Mouse (Mus musculus): ENCODE results near the gene Guca2b. TPM values are rescaled to one million over a fixed set of nuclear protein-coding genes. Genes with fewer than 3 reads are reported as not detected.

The Guca2b gene
- total and polyA plus RNA-seq, 3 experiments = 1.1 to 2.3 TPM; not detected in 1

- no peaks in the 10 kb centered on the region for H3K79me2 ChIP-seq (replicated peaks; ENCODE audit: control insufficient read depth, extremely low read depth, insufficient read depth, poor library complexity, severe bottlenecking)
- in situ Hi-C loops (cut with MboI; ENCODE audit: low pct_ligation_motif_present, low pct_unique_long_range_greater_than_20kb, low sequenced_read_pairs) = loop anchor here (5.0 to 25.0 kb wide), 4 partner anchors 37 to 407 kb away; partner anchors contain the start of genes Cldn19, Ppcs and Zmynd12
- no peaks in the 10 kb centered on the region for H3K36me3 ChIP-seq (replicated peaks in 1 of 2; ENCODE audit: control insufficient read depth in 1 of 2, insufficient read depth in 1 of 2, low read length in 1 of 2)
- peak overlapping the region in 1 of 3 experiments; percentile 12 for H3K4me3 ChIP-seq (replicated peaks in 1 of 3; ENCODE audit: low read depth in 2 of 3, low read length in 2 of 3, poor library complexity in 1 of 3)
- no peaks in the 10 kb centered on the region for H3K27me3 ChIP-seq (replicated peaks)
- peak overlapping the region; percentile 82 for H3K4me2 ChIP-seq (ENCODE audit: insufficient read depth, low read depth, poor library complexity, severe bottlenecking)
- H3K9me3 ChIP-seq (replicated peaks; ENCODE audit: low read length) = no peaks in the 10 kb centered on the region
- peaks cover 31 to 73% of the 10 kb centered on the region in 2 experiments for H3K4me1 ChIP-seq (ENCODE audit: control insufficient read depth in 1 of 2, insufficient read depth in 2 of 2)
- H3K9ac ChIP-seq (ENCODE audit: insufficient read depth, low read depth) = peak overlapping the region; percentile 24
- peak; percentile 87 for DNase-seq (ENCODE audit: extremely low read depth)
- dilution Hi-C loops (cut with MboI; ENCODE audit: extremely low pct_ligation_motif_present, extremely low pct_unique_long_range_greater_than_20kb, low sequenced_read_pairs) = no loop called here
- peak overlapping the region; percentile 87 for H3K27ac ChIP-seq (ENCODE audit: insufficient read depth, low read depth)
- no peak for TF ChIP-seq E2F4 (IDR thresholded peaks at IDR 0.05; ENCODE audit: insufficient replicate concordance, low read depth, low read length)
- 0 out of 2 replicates have a peak, but pooled peaks have one; percentile 26 for TF ChIP-seq HCFC1 (IDR thresholded peaks at IDR 0.05; ENCODE audit: low read depth, low read length)
- no peak for TF ChIP-seq RAD21 (IDR thresholded peaks at IDR 0.05; ENCODE audit: low read depth, low read length)
- TF ChIP-seq MYC (IDR thresholded peaks at IDR 0.05; ENCODE audit: low read depth, low read length) = no peak
- TF ChIP-seq CHD2 (IDR thresholded peaks at IDR 0.05; ENCODE audit: low read length) = peak; percentile 65
- peak; percentile 39 for TF ChIP-seq POLR2A (IDR thresholded peaks at IDR 0.05; ENCODE audit: low read depth, low read length)
- TF ChIP-seq JUN (IDR thresholded peaks at IDR 0.05; ENCODE audit: insufficient read depth, low read depth, low read length) = no peak
- peak; percentile 27; the same call in 1 of the 2 replicates for TF ChIP-seq NRF1 (IDR thresholded peaks at IDR 0.05; ENCODE audit: low read depth, low read length)
- TF ChIP-seq MAFK (IDR thresholded peaks at IDR 0.05; ENCODE audit: insufficient replicate concordance, low read length) = peak; percentile 90
- TF ChIP-seq JUND (conservative IDR thresholded peaks at IDR 0.05; ENCODE audit: low read depth, low read length) = 0 out of 2 replicates have a peak, but pooled peaks have one; percentile 15
- no peak for TF ChIP-seq USF1 (IDR thresholded peaks at IDR 0.05; ENCODE audit: low read depth, low read length)
- no peak for TF ChIP-seq ZKSCAN1 (IDR thresholded peaks at IDR 0.05; ENCODE audit: borderline replicate concordance, low read depth, low read length)
- TF ChIP-seq KAT2A (IDR thresholded peaks at IDR 0.05; ENCODE audit: insufficient replicate concordance, low read length) = 0 out of 2 replicates have a peak, but pooled peaks have one; percentile 39
- peak; percentile 62; the same call in 1 of the 2 replicates for TF ChIP-seq MAZ (IDR thresholded peaks at IDR 0.05; ENCODE audit: low read depth, low read length)
- TF ChIP-seq PAX5 (IDR thresholded peaks at IDR 0.05; ENCODE audit: low read length) = no peak
- TF ChIP-seq ZNF384 (IDR thresholded peaks at IDR 0.05; ENCODE audit: low read depth, low read length) = no peak
- TF ChIP-seq ELF1 (IDR thresholded peaks at IDR 0.05; ENCODE audit: low read depth, low read length) = peak; percentile 62; the same call in 1 of the 2 replicates
- peak; percentile 88 for TF ChIP-seq SIN3A (IDR thresholded peaks at IDR 0.05; ENCODE audit: low read length)
- peak; percentile 74 for TF ChIP-seq EP300 (IDR thresholded peaks at IDR 0.05; ENCODE audit: low read length)
- peak; percentile 88 for TF ChIP-seq TCF12 (IDR thresholded peaks at IDR 0.05; ENCODE audit: low read depth, low read length)
- TF ChIP-seq MAX (IDR thresholded peaks at IDR 0.05; ENCODE audit: low read length) = peak; percentile 39; the same call in 1 of the 2 replicates
- 0 out of 2 replicates have a peak, but pooled peaks have one; percentile 65 for TF ChIP-seq RCOR1 (conservative IDR thresholded peaks at IDR 0.05; ENCODE audit: low read depth, low read length)
- TF ChIP-seq USF2 (conservative IDR thresholded peaks at IDR 0.05; ENCODE audit: low read depth, low read length) = no peak
- 0 out of 2 replicates have a peak, but pooled peaks have one; percentile 68 for TF ChIP-seq CHD1 (IDR thresholded peaks at IDR 0.05; ENCODE audit: low read depth, low read length)
- peak; percentile 40; the same call in 1 of the 2 replicates for TF ChIP-seq MXI1 (IDR thresholded peaks at IDR 0.05; ENCODE audit: low read depth, low read length)
- peak; percentile 59 for TF ChIP-seq MEF2A (IDR thresholded peaks at IDR 0.05; ENCODE audit: borderline replicate concordance, low read depth, low read length)
- TF ChIP-seq ZC3H11A (IDR thresholded peaks at IDR 0.05; ENCODE audit: low read depth, low read length) = no peak
- no peak for TF ChIP-seq UBTF (IDR thresholded peaks at IDR 0.05; ENCODE audit: low read depth, low read length)
- peak; percentile 76 for TF ChIP-seq ETS1 (conservative IDR thresholded peaks at IDR 0.05; ENCODE audit: low read depth, low read length)
- 0 out of 2 replicates have a peak, but pooled peaks have one; percentile 44 for TF ChIP-seq NELFE (IDR thresholded peaks at IDR 0.05; ENCODE audit: low read depth, low read length)
- TF ChIP-seq BHLHE40 (IDR thresholded peaks at IDR 0.05; ENCODE audit: low read depth, low read length) = peak; percentile 53; the same call in 1 of the 2 replicates
- peak; percentile 2; the same call in 1 of the 2 replicates for TF ChIP-seq SMC3 (IDR thresholded peaks at IDR 0.05; ENCODE audit: low read depth, low read length)
- TF ChIP-seq CTCF (conservative IDR thresholded peaks at IDR 0.05 in 1 of 2, IDR thresholded peaks at IDR 0.05 in 1 of 2; ENCODE audit: low read depth in 2 of 2, low read length in 2 of 2) = no peak
- 0 out of 2 replicates have a peak, but pooled peaks have one; percentile 37 for TF ChIP-seq TBP (conservative IDR thresholded peaks at IDR 0.05; ENCODE audit: low read depth, low read length)
- TF ChIP-seq GABPA (IDR thresholded peaks at IDR 0.05; ENCODE audit: insufficient replicate concordance, low read depth, low read length) = no peak
- TF ChIP-seq POLR2AphosphoS2 (IDR thresholded peaks at IDR 0.05; ENCODE audit: low read depth, low read length) = no peak
- TF ChIP-seq IRF4 (IDR thresholded peaks at IDR 0.05; ENCODE audit: low read depth, low read length) = 0 out of 2 replicates have a peak, but pooled peaks have one; percentile 3
Observed at GRCm38 (mm10) chr4:119669356-119670209, 10.8 kb upstream of the Guca2b start.

Measured in CH12.LX (cell line).